Mouse (Mus musculus) kidney, adult 2 months (tissue): Measurements from ENCODE around the gene Ppp4r2. TPM values are rescaled to one million over a fixed set of nuclear protein-coding genes. Genes with fewer than 3 reads are reported as not detected.

ENCODE experiments used
- DNase-seq: peaks from one replicate; pipeline ENCODE4 v3.0.0; 2021
- H3K27ac ChIP-seq: fragments of 200-500 bp; 2 replicates; pipeline ENCODE4 v1.5.1; 2012; ENCODE audit warnings: low read depth, low read length, control low read depth, inconsistent platforms; ENCODE audit not compliant: insufficient read depth
- H3K27me3 ChIP-seq: fragments of 200-500 bp; replicated peaks from 2 replicates; pipeline ENCODE4 v1.6.1; 2012; ENCODE audit warnings: mild to moderate bottlenecking, moderate library complexity, low read length, inconsistent platforms; ENCODE audit not compliant: control insufficient read depth, insufficient read depth
- H3K36me3 ChIP-seq: fragments of 200-500 bp; 2 replicates; pipeline ENCODE4 v1.6.1; 2012; ENCODE audit warnings: mild to moderate bottlenecking, moderate library complexity, low read length, inconsistent platforms; ENCODE audit not compliant: control insufficient read depth, insufficient read depth
- H3K4me1 ChIP-seq: fragments of 200-500 bp; 2 replicates; pipeline ENCODE4 v1.6.1; 2011; ENCODE audit warnings: low read length; ENCODE audit not compliant: control insufficient read depth, insufficient read depth
- H3K4me3 ChIP-seq: fragments of 200-500 bp; 2 replicates; pipeline ENCODE4 v1.5.1; 2011; ENCODE audit warnings: mild to moderate bottlenecking, low read depth, low read length, control low read depth; ENCODE audit not compliant: insufficient read depth
- CTCF ChIP-seq: fragments of 200-500 bp; conservative IDR thresholded peaks from 2 replicates; pipeline ENCODE4 v1.5.1; 2011; ENCODE audit warnings: low read depth, mild to moderate bottlenecking, control low read depth, low read length, moderate library complexity, mixed read lengths; ENCODE audit not compliant: insufficient read depth, insufficient read length
- POLR2A ChIP-seq: fragments of 200-500 bp; IDR thresholded peaks from one replicate; pipeline ENCODE4 v1.6.1; 2011; ENCODE audit warnings: low read depth, low read length, control low read depth
- WGBS: fragments of 180-500 bp; shearing (Covaris S2); methylation state at CpG from one replicate; pipeline ENCODE4 v1.1.7; 2018; 5-methylcytosine and 5-hydroxymethylcytosine counted together
- polyA plus RNA-seq: library from polyadenylated mRNA; depleted of rRNA; stranded (reverse); fragments of >200 nt; gene quantifications from 2 replicates; pipeline ENCODE4 v1.2.3, GENCODE M21; 2012; rRNA removed

The Ppp4r2 gene
- polyA plus RNA-seq, 1 experiment: 14.7 TPM

- Histone ChIP-seq H3K4me1 (no peaks in the 10 kb centered on the region), H3K36me3 (no peaks in the 10 kb centered on the region), H3K4me3 (no peak overlapping the region), H3K27me3 (no peaks in the 10 kb centered on the region), H3K27ac (no peak overlapping the region)
- no peak for DNase-seq
- TF ChIP-seq CTCF (no peak), POLR2A (no peak)
- 66% methylated on average over 5 of the region's 5 CpGs for WGBS
Observed at GRCm38 (mm10) chr6:100893073-100893472, 59.7 kb downstream of the Ppp4r2 start.

DNA sequence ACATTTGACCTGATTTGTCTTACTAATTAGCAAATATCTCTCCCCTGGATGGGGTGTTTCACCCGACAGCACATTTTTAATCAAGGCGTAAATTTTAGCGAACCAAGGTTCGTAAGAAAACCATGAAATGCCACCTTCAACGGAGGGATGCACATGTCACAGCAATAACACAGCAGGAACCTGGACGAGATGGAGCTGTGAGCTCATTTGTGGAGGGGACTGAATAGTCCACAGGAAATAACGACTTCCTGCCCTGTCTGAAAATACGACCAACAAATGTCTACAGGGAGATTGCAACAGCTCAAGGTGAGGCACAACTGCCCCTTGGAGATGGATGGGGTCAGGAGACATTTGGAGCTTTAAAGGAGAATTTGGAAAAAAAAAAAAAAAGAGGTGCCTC lies 61.8 kb downstream of the Ppp4r2 start:
- 47% methylated on average over 8 of the region's 8 CpGs for WGBS
- Histone ChIP-seq H3K4me3 (no peak overlapping the region), H3K36me3 (no peaks in the 10 kb centered on the region), H3K4me1 (no peaks in the 10 kb centered on the region), H3K27me3 (no peaks in the 10 kb centered on the region), H3K27ac (no peak overlapping the region)
- TF ChIP-seq CTCF (no peak), POLR2A (no peak)
- no peak for DNase-seq

DNA sequence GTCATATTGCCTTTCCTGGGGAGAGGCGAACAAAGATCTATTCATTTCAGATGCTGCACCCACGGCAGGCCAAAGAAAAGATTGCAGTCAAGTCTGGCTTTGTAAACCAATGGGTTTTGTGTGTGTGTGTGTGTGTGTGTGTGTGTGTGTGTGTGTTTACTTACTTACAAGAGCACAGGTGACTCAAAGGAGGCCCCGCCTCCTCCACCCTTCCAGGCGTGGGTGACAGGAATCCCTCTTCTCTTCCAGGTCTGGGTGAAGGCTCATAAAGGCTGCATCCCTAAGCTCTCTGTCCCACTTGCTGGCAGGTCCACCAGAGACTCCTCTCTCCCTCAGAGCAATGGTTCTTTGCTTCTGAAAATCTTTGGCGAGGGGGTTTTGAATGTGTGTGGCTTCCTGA lies 63.5 kb downstream of the Ppp4r2 start:
- Histone ChIP-seq H3K27ac (no peak overlapping the region), H3K4me3 (no peak overlapping the region), H3K4me1 (no peaks in the 10 kb centered on the region), H3K36me3 (no peaks in the 10 kb centered on the region), H3K27me3 (no peaks in the 10 kb centered on the region)
- TF ChIP-seq CTCF: no peak
- TF ChIP-seq POLR2A: no peak
- 87% methylated on average over 5 of the region's 5 CpGs for WGBS
- no peak for DNase-seq

DNA sequence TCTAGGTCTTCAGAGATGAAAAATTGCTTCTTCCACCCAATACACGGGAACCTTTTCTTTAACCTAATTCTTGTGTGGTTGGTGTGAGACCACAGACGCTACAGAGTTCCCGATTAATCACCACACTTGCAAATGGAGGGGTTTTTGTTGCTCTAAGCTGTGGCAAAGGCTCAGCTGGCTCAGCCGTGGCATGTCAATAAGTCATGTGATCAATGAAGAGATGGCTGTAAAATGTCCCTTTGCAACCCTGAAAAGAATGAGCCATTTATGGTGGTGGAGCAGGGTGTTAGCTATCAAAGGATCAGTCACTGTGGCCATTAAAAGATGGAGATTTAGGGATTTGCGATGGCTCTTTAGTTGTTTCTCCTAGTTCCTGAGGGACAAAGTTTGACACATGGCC lies 71.0 kb downstream of the Ppp4r2 start:
- DNase-seq: no peak
- 64% methylated on average over 5 of the region's 5 CpGs for WGBS

GRCm38 (mm10) chr6:100910136-100910675 lies 76.8 kb downstream of the Ppp4r2 start:
- Histone ChIP-seq H3K4me1 (peaks cover 7% of the 10 kb centered on the region; the same call in 1 of the 2 replicates), H3K36me3 (no peaks in the 10 kb centered on the region), H3K27me3 (no peaks in the 10 kb centered on the region), H3K27ac (peak overlapping the region; percentile 32), H3K4me3 (no peak overlapping the region)
- TF ChIP-seq POLR2A: no peak
- no peak for TF ChIP-seq CTCF
- 58% methylated on average over 2 of the region's 2 CpGs for WGBS
- peak; percentile 87 for DNase-seq

More for the DNA sequence above, 71.0 kb downstream of the Ppp4r2 start:
- no peak overlapping the region for H3K4me3 ChIP-seq
- H3K27me3 ChIP-seq: no peaks in the 10 kb centered on the region
- H3K36me3 ChIP-seq: no peaks in the 10 kb centered on the region
- no peak for TF ChIP-seq CTCF
- TF ChIP-seq POLR2A: no peak
- 0 out of 2 replicates have a peak, but pooled peaks cover under 1% of the 10 kb centered on the region for H3K4me1 ChIP-seq
- no peak overlapping the region for H3K27ac ChIP-seq

Other genes with a start within 250 kb of the Ppp4r2 start
- 4.0 and 4.6 TPM in 2 replicates for gene Shq1, start 162.5 kb upstream of the Ppp4r2 start, polyA plus RNA-seq
- gene Gxylt2, start 128.9 kb upstream of the Ppp4r2 start, polyA plus RNA-seq: 0.66 and 0.86 TPM in 2 replicates